Mouse (Mus musculus) myocyte (in vitro differentiated cells): ENCODE measurements around the gene Fndc3b. TPM values are rescaled to one million over a fixed set of nuclear protein-coding genes. Genes with fewer than 3 reads are reported as not detected.

Experiments
- H3K27me3 ChIP-seq: one replicate; pipeline ENCODE4 v1.6.1; 2011; ENCODE audit not compliant: control insufficient read depth, insufficient read depth, insufficient read length
- H3K36me3 ChIP-seq: one replicate; pipeline ENCODE4 v1.6.1; 2011; ENCODE audit not compliant: control insufficient read depth, insufficient read depth
- H3K4me2 ChIP-seq: one replicate; pipeline ENCODE4 v1.6.1; 2011; ENCODE audit warnings: low read depth, control low read depth
- H3K4me3 ChIP-seq: one replicate; pipeline ENCODE4 v1.5.1; 2011; ENCODE audit warnings: mild to moderate bottlenecking, control low read depth, moderate library complexity
- H3K79me2 ChIP-seq: one replicate; pipeline ENCODE4 v1.6.1; 2011; ENCODE audit not compliant: control insufficient read depth, insufficient read depth
- H3ac ChIP-seq: one replicate; pipeline ENCODE4 v1.6.1; 2011; ENCODE audit not compliant: control insufficient read depth, insufficient read length
- E2F4 ChIP-seq: IDR thresholded peaks from one replicate; pipeline ENCODE4 v1.6.1; 2011; ENCODE audit warnings: mild to moderate bottlenecking, control low read depth, moderate library complexity; ENCODE audit not compliant: insufficient read depth
- POLR2A ChIP-seq: IDR thresholded peaks from one replicate; pipeline ENCODE4 v1.6.1; 2011; ENCODE audit warnings: low read depth, mild to moderate bottlenecking, control low read depth, moderate library complexity; ENCODE audit not compliant: insufficient read length
- POLR2AphosphoS2 ChIP-seq: IDR thresholded peaks from one replicate; pipeline ENCODE4 v1.6.1; 2011; ENCODE audit warnings: low read depth, control low read depth; ENCODE audit not compliant: insufficient read length
- REST ChIP-seq: IDR thresholded peaks from one replicate; pipeline ENCODE4 v1.6.1; 2011; ENCODE audit warnings: mild to moderate bottlenecking, control low read depth, moderate library complexity; ENCODE audit not compliant: insufficient read depth, insufficient read length
- SRF ChIP-seq: IDR thresholded peaks from one replicate; pipeline ENCODE4 v1.6.1; 2011; ENCODE audit warnings: low read depth; ENCODE audit not compliant: control insufficient read depth, insufficient read length
- TCF12 ChIP-seq: IDR thresholded peaks from one replicate; pipeline ENCODE4 v1.6.1; 2011; ENCODE audit warnings: mild to moderate bottlenecking, control low read depth; ENCODE audit not compliant: poor library complexity, insufficient read depth, severe bottlenecking
- TCF3 ChIP-seq: IDR thresholded peaks from one replicate; pipeline ENCODE4 v1.6.1; 2011; ENCODE audit warnings: low read depth, control low read depth; ENCODE audit not compliant: insufficient read length
- polyA plus RNA-seq: library from polyadenylated mRNA; unstranded; fragments of >200 nt; fragmentation: generic; extraction: Trizol; gene quantifications from one replicate; pipeline ENCODE4 v1.2.1, GENCODE M21; 2012; ENCODE audit warnings: missing spikeins

The Fndc3b gene
- polyA plus RNA-seq, 1 experiment, result 25.8 TPM

- no peaks in the 10 kb centered on the region for H3K79me2 ChIP-seq
- TF ChIP-seq E2F4 (no peak), POLR2AphosphoS2 (no peak), TCF3 (no peak)
- no peak within 1 kb of the TSS for H3K4me2 ChIP-seq
- H3K36me3 ChIP-seq, result no peaks in the 10 kb centered on the region
- H3ac ChIP-seq, result no peak within 1 kb of the TSS
- H3K27me3 ChIP-seq, result peaks cover 11% of the 10 kb centered on the region
- H3K4me3 ChIP-seq, result no peak within 1 kb of the TSS
Measured at GRCm38 (mm10) chr3:27371276-27371621, 339.9 kb downstream of the Fndc3b start, which contains the start of gene Ghsr. Gene Ghsr, plus strand, starts transcription at chr3:27371351.

- no peak overlapping the region for H3K4me2 ChIP-seq
- no peaks in the 10 kb centered on the region for H3K36me3 ChIP-seq
- H3K4me3 ChIP-seq, result no peak overlapping the region
- H3ac ChIP-seq, result no peak overlapping the region
- H3K79me2 ChIP-seq, result no peaks in the 10 kb centered on the region
- peaks cover 11% of the 10 kb centered on the region for H3K27me3 ChIP-seq
- TF ChIP-seq SRF (no peak), POLR2A (no peak), TCF12 (no peak)
Measured at GRCm38 (mm10) chr3:27370582-27371275, 340.4 kb downstream of the Fndc3b start.

DNA sequence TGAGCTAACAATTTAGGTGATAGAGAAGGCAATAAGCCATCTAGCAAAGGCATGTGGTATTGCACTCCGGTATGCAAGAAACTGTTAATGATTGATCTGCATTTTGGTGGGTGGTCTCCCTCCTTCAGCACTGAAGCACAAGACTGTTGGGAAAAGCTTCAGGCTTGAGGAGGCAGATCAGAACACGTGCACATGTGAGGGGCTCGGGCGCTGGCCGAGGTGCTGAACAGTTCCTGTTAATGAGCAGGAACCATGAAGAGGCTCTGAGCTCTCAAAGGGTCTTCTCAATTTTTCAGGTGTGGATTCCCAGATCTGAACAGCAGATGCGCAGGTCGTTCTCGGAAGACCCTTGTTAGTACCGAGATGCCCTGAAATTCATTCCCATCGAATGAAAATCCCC, 341.0 kb downstream of the Fndc3b start:
- Histone ChIP-seq H3K27me3 (peaks cover 11% of the 10 kb centered on the region), H3ac (no peak overlapping the region), H3K4me3 (no peak overlapping the region), H3K79me2 (no peaks in the 10 kb centered on the region), H3K36me3 (no peaks in the 10 kb centered on the region), H3K4me2 (no peak overlapping the region)
- no peak for TF ChIP-seq TCF3
- peak; percentile 85 for TF ChIP-seq REST

Other genes with a start within 250 kb of the Fndc3b start
- not detected for gene Tmem212, start 185.1 kb upstream of the Fndc3b start, polyA plus RNA-seq
- 6.5 TPM for gene Pld1, start 227.4 kb upstream of the Fndc3b start, polyA plus RNA-seq